Mouse (Mus musculus) lung, adult 2 months (tissue): ENCODE results near the gene Mlx.

ENCODE experiments used
- CTCF ChIP-seq: fragments of 200-500 bp; IDR thresholded peaks from 2 replicates; pipeline ENCODE4 v1.5.1; 2011; ENCODE audit warnings: mild to moderate bottlenecking, low read length, control low read depth; ENCODE audit not compliant: insufficient read depth
- POLR2A ChIP-seq: fragments of 200-500 bp; IDR thresholded peaks from 2 replicates; pipeline ENCODE4 v1.6.1; 2011; ENCODE audit warnings: low read depth, mild to moderate bottlenecking, control low read depth, low read length, borderline replicate concordance; ENCODE audit errors: extremely low read depth

DNA sequence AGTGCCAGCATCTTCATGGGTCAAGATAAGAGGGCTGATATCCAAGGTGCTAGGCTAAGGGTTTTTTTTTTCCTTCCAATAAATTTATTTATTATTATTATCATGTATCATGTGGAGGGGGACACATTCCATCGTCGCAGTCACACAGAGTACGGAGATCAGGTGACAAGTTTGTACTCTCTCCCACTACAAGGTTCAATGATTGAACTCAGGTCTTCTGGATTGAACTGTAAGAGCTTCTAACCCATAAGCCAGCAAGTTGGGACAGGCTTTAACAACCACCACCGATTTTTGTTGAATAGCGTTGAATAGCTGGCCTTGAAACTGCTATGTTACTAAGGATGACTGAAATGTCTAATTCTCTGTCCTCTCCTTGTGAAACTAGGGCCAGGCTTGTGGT is 6.7 kb upstream of the Mlx start:
- no peak for TF ChIP-seq CTCF
- no peak for TF ChIP-seq POLR2A
